Mouse (Mus musculus) hindbrain, embryonic 13.5 days (tissue): Measurements from ENCODE around the gene Vpreb2. TPM values are rescaled to one million over a fixed set of nuclear protein-coding genes. Genes with fewer than 3 reads are reported as not detected.
"Not testable (repeated sequence)": the region's sequence is repeated elsewhere in the genome, so short reads cannot be mapped to it uniquely, and the experiment has no call there.

Source experiments
- ATAC-seq: fragments of 200-750 bp; cut with Nextera tagmentation; 2 replicates; pipeline ENCODE4 v1.8.0; 2017; ENCODE audit warnings: moderate TSS enrichment; ENCODE audit not compliant: low FRiP score
- H3K27ac ChIP-seq: fragments of 300-500 bp; sonication (generic); 2 replicates; pipeline ENCODE4 v1.5.1; 2015; ENCODE audit warnings: inconsistent platforms, mild to moderate bottlenecking, moderate library complexity
- H3K27me3 ChIP-seq: fragments of 300-500 bp; sonication (generic); 2 replicates; pipeline ENCODE4 v1.6.1; 2015; ENCODE audit warnings: mild to moderate bottlenecking, inconsistent platforms
- H3K36me3 ChIP-seq: fragments of 300-500 bp; sonication (generic); 2 replicates; pipeline ENCODE4 v1.6.1; 2015; ENCODE audit warnings: mild to moderate bottlenecking, inconsistent platforms
- H3K4me1 ChIP-seq: fragments of 300-500 bp; sonication (generic); replicated peaks from 2 replicates; pipeline ENCODE4 v1.6.1; 2015; ENCODE audit warnings: inconsistent platforms
- H3K4me2 ChIP-seq: fragments of 300-500 bp; sonication (generic); 2 replicates; pipeline ENCODE4 v1.6.1; 2015; ENCODE audit warnings: inconsistent platforms, mild to moderate bottlenecking, moderate library complexity
- H3K4me3 ChIP-seq: fragments of 300-500 bp; sonication (generic); 2 replicates; pipeline ENCODE4 v1.5.1; 2015; ENCODE audit warnings: mild to moderate bottlenecking, inconsistent platforms
- H3K9ac ChIP-seq: fragments of 300-500 bp; sonication (generic); 2 replicates; pipeline ENCODE4 v1.6.1; 2015; ENCODE audit warnings: mild to moderate bottlenecking, inconsistent platforms
- H3K9me3 ChIP-seq: fragments of 300-500 bp; sonication (generic); 2 replicates; pipeline ENCODE4 v1.6.1; 2016; ENCODE audit warnings: inconsistent platforms
- WGBS: fragments of 180-500 bp; shearing (Covaris S2); methylation state at CpG from one replicate; pipeline ENCODE4 v1.1.7; 2015; 5-methylcytosine and 5-hydroxymethylcytosine counted together
- polyA plus RNA-seq: library from polyadenylated mRNA; unstranded; fragments of >200 nt; fragmentation: Nextera tagmentation; extraction: Ambion mirVana; gene quantifications from 2 replicates; pipeline ENCODE4 v1.2.1, GENCODE M21; 2015

The Vpreb2 gene
- polyA plus RNA-seq, 1 experiment from 2014 or later, result not detected

DNA sequence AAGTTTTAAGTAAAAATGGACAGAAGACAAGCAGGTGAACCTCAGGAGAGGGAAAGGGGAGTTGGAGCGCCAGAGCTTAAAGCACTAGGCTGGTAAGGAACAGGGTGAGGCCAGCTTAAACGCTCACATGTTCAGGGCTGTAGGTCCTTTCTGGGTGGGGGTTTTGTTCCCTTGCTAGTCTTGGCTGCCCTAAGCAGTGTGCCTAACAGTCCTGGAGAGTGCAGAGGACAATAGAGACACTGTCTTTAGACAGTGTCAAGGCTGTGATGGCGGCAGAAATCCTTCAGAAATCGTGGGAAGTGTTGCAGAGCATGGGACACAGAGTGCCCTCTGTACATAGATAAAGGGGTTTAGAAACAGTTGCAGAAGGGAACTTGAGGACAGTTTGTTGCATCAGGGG lies 30.2 kb upstream of the Vpreb2 start:
- Histone ChIP-seq H3K4me1 (peaks cover 16% of the 10 kb centered on the region), H3K27ac (peak overlapping the region; percentile 64; the same call in 1 of the 2 replicates), H3K4me3 (no peak overlapping the region), H3K9me3 (no peaks in the 10 kb centered on the region), H3K36me3 (no peaks in the 10 kb centered on the region), H3K4me2 (no peak overlapping the region), H3K27me3 (0 out of 2 replicates have a peak, but pooled peaks cover 6% of the 10 kb centered on the region), H3K9ac (no peak overlapping the region)
- ATAC-seq, result peak; percentile 24; the same call in 1 of the 2 replicates
- 53% methylated on average over 4 of the region's 4 CpGs for WGBS

DNA sequence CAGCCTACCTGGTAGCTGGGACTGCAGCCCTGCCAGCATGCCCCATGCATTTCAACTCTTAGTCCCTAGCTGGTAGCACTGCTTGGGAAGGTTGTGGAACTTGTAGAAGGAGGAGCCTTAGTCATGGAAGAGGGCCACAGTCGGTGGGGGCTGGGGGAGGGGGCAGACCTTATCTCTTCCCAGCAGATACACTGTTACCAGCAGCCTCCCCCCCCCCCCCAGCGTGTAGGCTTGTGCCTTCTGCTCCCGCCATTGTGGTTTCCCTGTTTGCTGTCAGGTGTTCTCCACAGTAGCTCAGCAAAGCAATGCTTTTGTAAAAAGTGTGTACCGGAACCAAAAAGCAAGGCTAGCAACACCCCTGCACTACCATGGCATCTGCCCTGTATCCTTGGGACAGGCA lies 28.6 kb upstream of the Vpreb2 start:
- Histone ChIP-seq H3K27ac (no peak overlapping the region), H3K27me3 (no peaks in the 10 kb centered on the region), H3K4me1 (peaks cover 16% of the 10 kb centered on the region), H3K4me3 (no peak overlapping the region), H3K9me3 (no peaks in the 10 kb centered on the region), H3K9ac (no peak overlapping the region), H3K4me2 (no peak overlapping the region), H3K36me3 (no peaks in the 10 kb centered on the region)
- WGBS, result 91% methylated on average over 4 of the region's 4 CpGs
- ATAC-seq, result no peak

DNA sequence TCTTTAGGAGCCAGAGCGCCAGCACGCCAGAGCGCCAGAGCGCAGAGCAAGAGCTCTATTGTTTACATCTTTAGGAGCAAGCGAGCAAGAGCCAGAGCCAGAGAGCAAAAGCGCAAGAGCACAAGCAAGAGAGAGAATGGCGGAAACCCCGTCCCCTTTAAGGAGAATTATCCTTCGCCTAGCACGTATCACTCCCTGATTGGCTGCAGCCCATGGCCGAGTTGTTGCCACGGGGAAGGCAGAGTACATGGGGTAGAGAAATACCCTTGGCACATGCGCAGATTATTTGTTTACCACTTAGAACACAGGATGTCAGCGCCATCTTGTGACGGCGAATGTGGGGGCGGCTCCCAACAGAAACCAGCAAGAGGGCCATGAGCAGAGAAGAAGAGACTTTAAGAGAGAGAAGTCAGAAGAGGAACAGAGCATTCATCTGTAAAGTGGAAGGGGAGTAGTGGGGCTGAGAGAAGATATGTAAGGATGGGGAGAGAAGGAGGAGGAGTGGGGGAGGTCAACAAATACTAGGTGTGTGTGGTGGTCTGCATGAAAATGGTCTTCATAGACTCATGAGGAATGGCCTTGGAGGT lies 24.1 kb upstream of the Vpreb2 start:
- 95% methylated on average over 17 of the region's 17 CpGs for WGBS
- H3K36me3 ChIP-seq, H3K4me1 ChIP-seq, H3K9me3 ChIP-seq, H3K27me3 ChIP-seq, H3K4me2 ChIP-seq, H3K9ac ChIP-seq, H3K27ac ChIP-seq, H3K4me3 ChIP-seq, ATAC-seq: not testable (repeated sequence)

DNA sequence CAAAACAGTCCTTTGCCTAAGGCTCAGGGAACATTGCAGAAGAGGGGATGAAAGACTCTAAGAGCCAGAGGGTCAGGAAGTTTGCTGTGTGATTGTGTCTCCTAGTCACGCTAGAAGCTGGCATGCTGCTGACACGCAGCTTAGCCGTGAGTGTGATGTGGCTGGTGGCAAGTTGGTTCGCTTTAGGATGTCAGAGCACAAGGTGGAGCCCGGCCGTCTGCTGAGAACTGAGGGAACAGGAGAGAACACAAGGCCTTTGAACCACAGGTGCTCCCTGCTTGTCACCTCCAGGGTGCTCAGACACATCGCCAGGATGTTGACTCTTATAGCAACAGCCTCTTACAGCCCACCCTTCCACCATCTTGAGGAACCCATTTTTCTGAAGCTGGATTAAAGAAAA lies 18.1 kb upstream of the Vpreb2 start:
- Histone ChIP-seq H3K36me3 (no peaks in the 10 kb centered on the region), H3K27me3 (0 out of 2 replicates have a peak, but pooled peaks cover 4% of the 10 kb centered on the region), H3K4me2 (no peak overlapping the region), H3K9ac (no peak overlapping the region), H3K9me3 (no peaks in the 10 kb centered on the region), H3K4me1 (no peaks in the 10 kb centered on the region), H3K4me3 (no peak overlapping the region), H3K27ac (no peak overlapping the region)
- WGBS, result 82% methylated on average over 7 of the region's 7 CpGs
- no peak for ATAC-seq

DNA sequence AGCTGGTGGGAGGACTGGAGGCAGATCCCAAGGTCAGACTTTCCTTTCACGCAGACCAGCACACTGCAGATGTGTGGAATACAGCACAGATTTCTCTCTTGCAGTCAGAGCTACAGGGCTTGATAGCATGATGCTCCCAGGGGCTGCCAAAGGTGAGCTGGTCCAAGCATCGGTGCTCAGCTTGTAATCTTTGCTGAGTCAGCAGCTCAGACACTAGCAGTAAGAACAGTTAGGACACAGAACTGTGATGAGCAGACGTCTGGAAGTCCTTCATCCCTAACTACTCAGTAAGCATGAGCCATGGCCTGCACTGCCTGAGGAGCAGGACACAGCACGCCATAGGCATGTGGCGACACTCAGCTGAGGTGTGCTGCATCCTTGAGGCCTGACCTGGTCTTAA lies 8.4 kb upstream of the Vpreb2 start:
- no peak for ATAC-seq
- H3K4me2 ChIP-seq, result no peak overlapping the region
- no peak overlapping the region for H3K4me3 ChIP-seq
- no peaks in the 10 kb centered on the region for H3K4me1 ChIP-seq
- 0 out of 2 replicates have a peak, but pooled peaks cover 5% of the 10 kb centered on the region for H3K27me3 ChIP-seq
- H3K9me3 ChIP-seq, result no peaks in the 10 kb centered on the region
- no peak overlapping the region for H3K27ac ChIP-seq
- no peaks in the 10 kb centered on the region for H3K36me3 ChIP-seq
- WGBS, result 71% methylated on average over 5 of the region's 5 CpGs
- no peak overlapping the region for H3K9ac ChIP-seq

DNA sequence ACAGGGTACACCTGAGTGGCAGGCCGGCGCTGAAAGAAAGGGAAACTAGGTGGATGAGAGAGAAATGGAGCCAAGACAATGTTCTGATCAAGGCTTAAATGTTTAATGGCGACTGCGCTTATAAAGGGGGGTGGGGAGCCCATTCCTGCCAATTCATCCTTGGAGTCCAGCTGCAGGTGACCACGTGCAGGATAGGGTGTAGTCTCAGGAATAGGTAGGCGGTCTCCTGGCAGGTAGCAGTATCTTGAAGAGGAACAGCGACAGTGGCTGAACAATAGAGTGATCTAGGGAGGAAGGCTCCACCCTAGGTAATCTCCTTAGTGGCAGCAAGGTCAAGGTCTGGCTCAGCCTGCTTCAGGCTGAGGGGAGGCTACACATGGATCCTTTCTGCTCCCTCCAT lies 2.4 kb upstream of the Vpreb2 start:
- H3K27ac ChIP-seq, H3K4me1 ChIP-seq, H3K36me3 ChIP-seq, H3K9me3 ChIP-seq, ATAC-seq, H3K4me3 ChIP-seq, H3K4me2 ChIP-seq, H3K27me3 ChIP-seq, H3K9ac ChIP-seq: not testable (repeated sequence)
- WGBS, result 81% methylated on average over 7 of the region's 7 CpGs

DNA sequence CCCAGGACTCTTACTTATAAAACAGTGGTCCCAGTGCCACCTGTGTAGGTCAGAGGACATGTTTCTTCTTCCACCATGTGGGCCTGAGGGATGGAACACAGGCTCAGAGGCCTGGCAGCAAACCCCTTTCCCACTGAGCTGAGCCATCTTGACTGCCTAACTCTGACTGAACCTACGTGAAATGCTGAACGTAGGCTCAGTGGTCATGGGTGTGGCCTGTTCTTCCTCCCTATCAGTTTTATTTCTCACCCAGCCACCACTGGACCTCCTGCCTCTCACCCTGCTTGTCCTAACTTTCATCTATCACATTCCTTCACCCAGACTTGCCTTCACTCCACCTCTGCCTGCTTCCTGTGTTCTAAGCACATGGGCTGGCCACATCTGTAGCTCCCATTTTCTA lies 3.0 kb downstream of the Vpreb2 start:
- 0 out of 2 replicates have a peak, but pooled peaks cover 4% of the 10 kb centered on the region for H3K27me3 ChIP-seq

DNA sequence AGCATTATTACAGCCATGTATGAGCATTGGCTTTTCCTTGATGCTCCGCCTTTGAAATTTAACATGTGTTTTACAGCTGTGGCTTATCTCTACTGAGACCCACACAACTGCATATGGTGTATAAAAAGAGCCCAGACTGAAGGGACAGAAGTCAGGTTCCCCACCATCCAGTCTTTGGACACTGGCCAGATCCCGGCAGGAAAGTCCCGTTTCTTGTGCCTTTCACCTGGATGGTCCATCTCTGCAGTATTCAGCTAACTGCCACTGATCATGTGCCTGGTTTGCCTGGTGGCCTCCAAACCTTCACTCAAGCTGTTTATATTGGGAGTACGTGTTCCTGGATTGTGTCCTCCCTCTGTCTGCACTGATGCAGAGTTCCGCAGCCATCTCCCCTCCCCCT lies 4.0 kb downstream of the Vpreb2 start:
- no peaks in the 10 kb centered on the region for H3K36me3 ChIP-seq
- no peaks in the 10 kb centered on the region for H3K4me1 ChIP-seq
- H3K27ac ChIP-seq, result no peak overlapping the region
- 69% methylated on average over 5 of the region's 5 CpGs for WGBS
- no peak overlapping the region for H3K4me2 ChIP-seq
- no peak overlapping the region for H3K4me3 ChIP-seq
- H3K9ac ChIP-seq, result no peak overlapping the region
- no peaks in the 10 kb centered on the region for H3K27me3 ChIP-seq
- no peaks in the 10 kb centered on the region for H3K9me3 ChIP-seq
- no peak for ATAC-seq

More for the DNA sequence above, 3.0 kb downstream of the Vpreb2 start:
- Histone ChIP-seq H3K36me3 (no peaks in the 10 kb centered on the region), H3K9ac (no peak overlapping the region), H3K4me2 (no peak overlapping the region), H3K9me3 (no peaks in the 10 kb centered on the region), H3K4me1 (no peaks in the 10 kb centered on the region), H3K27ac (no peak overlapping the region), H3K4me3 (no peak overlapping the region)
- 89% methylated on average over 2 of the region's 2 CpGs for WGBS
- ATAC-seq, result no peak

DNA sequence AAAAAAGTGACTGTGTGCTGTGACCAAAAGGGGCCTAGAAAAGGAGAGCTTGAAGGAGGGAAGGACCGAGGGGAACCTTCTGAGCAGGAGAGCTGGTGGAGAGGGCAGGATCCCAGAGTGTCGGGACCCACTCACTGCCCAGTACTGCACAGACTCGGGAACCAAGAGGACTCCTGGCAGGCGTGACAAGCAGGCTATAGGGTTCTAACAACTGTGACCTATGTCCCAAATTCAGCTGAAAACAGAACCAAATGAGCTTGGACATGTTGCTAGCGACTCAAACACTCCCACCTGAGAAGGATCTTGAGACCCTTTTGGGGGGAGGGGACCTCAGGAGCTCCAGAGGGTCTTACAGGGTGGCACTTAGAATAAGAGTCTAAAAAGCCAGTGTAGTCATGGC lies 4.8 kb downstream of the Vpreb2 start:
- no peaks in the 10 kb centered on the region for H3K36me3 ChIP-seq
- WGBS, result 63% methylated on average over 5 of the region's 5 CpGs
- no peak overlapping the region for H3K27ac ChIP-seq
- no peaks in the 10 kb centered on the region for H3K4me1 ChIP-seq
- no peak overlapping the region for H3K4me3 ChIP-seq
- no peaks in the 10 kb centered on the region for H3K9me3 ChIP-seq
- ATAC-seq, result no peak
- no peak overlapping the region for H3K4me2 ChIP-seq
- no peak overlapping the region for H3K9ac ChIP-seq
- no peaks in the 10 kb centered on the region for H3K27me3 ChIP-seq

DNA sequence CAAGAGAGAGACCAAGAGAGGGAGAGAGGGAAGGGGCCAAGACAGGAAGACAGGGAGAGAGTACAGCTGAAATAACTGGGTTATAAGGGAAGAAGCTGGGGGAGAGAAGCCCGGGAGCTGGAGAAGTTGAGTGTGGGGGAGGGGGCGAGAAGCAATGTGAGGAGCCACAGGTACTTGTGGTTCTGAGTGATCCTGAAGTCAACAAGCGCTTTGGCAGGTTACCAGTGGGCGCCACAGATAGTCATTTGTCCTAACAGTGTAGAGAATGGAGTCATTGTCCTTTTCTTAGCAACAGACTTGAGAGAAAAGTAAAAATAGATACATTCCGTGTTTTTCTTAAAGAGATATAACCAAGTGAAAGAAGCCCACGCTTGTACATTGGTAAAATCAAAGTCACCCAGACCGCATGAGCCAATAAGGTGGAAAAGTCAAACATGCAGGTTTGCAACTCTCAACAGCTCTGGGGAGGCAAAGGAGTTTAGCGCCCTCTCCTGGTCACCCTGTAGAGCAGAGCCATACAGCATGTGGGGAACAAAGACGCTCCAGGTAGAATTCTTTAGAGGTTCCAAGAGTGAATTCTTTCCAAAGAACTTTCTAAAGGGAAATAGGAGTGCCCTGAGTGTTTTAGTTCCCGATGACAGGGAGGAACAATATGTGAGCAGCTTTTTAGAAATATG lies 6.4 kb downstream of the Vpreb2 start:
- Histone ChIP-seq H3K36me3 (no peaks in the 10 kb centered on the region; the same call in 1 of the 2 replicates), H3K9me3 (peaks cover 6% of the 10 kb centered on the region)
- ATAC-seq, result no peak

DNA sequence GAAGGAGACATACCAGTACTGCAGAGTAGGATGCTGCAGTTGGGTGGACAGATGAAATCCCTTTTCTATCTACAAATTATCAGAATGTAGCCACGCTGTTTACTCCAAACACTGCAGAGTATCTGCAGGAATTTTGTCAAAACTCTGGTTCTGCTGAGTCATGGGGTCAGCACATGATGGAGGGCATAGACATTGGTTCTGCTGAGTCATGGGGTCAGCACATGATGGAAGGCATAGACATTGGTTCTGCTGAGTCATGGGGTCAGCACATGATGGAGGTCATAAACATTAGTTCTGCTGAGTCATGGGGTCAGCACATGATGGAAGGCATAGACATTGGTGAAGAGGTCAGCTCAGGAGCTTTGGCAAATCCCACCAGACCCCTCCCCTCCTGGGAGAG lies 7.5 kb downstream of the Vpreb2 start:
- Histone ChIP-seq H3K27me3 (no peaks in the 10 kb centered on the region), H3K36me3 (no peaks in the 10 kb centered on the region; the same call in 1 of the 2 replicates), H3K27ac (no peak overlapping the region), H3K4me2 (no peak overlapping the region), H3K4me1 (no peaks in the 10 kb centered on the region), H3K9me3 (peaks cover 11% of the 10 kb centered on the region), H3K9ac (no peak overlapping the region), H3K4me3 (no peak overlapping the region)
- WGBS, result 86% methylated on average over 1 of the region's 1 CpGs
- ATAC-seq, result no peak

More for the DNA sequence above, 6.4 kb downstream of the Vpreb2 start:
- Histone ChIP-seq H3K4me1 (no peaks in the 10 kb centered on the region), H3K4me3 (no peak overlapping the region), H3K27me3 (no peaks in the 10 kb centered on the region), H3K4me2 (no peak overlapping the region), H3K27ac (no peak overlapping the region), H3K9ac (no peak overlapping the region)
- WGBS, result 58% methylated on average over 10 of the region's 10 CpGs

DNA sequence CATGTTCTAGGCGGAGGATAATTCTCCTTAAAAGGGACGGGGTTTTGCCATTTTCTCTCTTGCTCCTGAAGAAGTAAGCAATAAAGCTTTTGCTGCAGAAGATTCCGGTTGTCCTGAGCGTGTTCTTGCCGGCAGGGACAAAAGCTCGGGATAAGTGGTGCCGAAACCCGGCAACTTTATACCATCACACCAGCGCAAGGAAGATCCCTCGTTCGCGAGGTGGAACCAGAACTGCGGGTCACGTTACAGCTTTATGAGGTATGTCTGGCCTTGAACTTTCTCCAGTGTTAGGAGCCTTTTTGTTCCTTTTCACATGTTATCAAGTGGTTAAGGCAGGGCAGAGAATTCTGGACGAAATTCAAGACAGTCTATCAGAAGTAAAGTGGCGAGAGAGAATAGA lies 12.1 kb downstream of the Vpreb2 start:
- 96% methylated on average over 16 of the region's 16 CpGs for WGBS

DNA sequence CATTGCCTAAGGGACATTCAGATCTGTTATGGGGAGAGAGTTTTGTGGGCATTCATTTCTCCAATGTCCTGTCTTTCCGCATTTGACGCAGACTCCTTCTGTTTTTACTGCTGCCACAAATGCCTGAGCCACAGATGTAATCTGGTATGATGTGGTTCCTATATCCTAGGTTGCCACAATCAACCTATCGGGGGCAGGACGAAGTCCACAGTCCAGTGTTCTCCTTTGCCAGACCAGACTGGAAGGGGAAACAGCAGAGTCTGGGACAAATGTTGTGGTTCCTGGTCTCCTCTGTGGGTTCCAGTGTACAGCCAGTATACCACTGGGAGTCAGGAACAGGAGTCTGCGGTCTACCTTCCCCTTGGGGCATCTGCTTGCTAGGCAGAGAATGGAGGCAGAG lies 19.4 kb downstream of the Vpreb2 start:
- Histone ChIP-seq H3K9ac (no peak overlapping the region), H3K9me3 (no peaks in the 10 kb centered on the region), H3K27ac (no peak overlapping the region), H3K4me2 (no peak overlapping the region), H3K4me3 (no peak overlapping the region), H3K4me1 (no peaks in the 10 kb centered on the region), H3K27me3 (no peaks in the 10 kb centered on the region), H3K36me3 (no peaks in the 10 kb centered on the region)
- WGBS, result 93% methylated on average over 5 of the region's 5 CpGs
- no peak for ATAC-seq

More for the DNA sequence above, 12.1 kb downstream of the Vpreb2 start:
- not testable (repeated sequence) for H3K27ac ChIP-seq, H3K4me3 ChIP-seq, ATAC-seq, H3K4me2 ChIP-seq, H3K9ac ChIP-seq, H3K4me1 ChIP-seq, H3K36me3 ChIP-seq, H3K27me3 ChIP-seq
- peaks cover 11% of the 10 kb centered on the region for H3K9me3 ChIP-seq
